Mouse (Mus musculus) thymus, postnatal 25 days (tissue): ENCODE results near the gene Rhebl1.
"Not testable (repeated sequence)": the region's sequence is repeated elsewhere in the genome, so short reads cannot be mapped to it uniquely, and the experiment has no call there.

Experiments used
- DNase-seq: peaks from one replicate; pipeline ENCODE4 v3.0.0; 2022

Rhebl1 gene

DNA sequence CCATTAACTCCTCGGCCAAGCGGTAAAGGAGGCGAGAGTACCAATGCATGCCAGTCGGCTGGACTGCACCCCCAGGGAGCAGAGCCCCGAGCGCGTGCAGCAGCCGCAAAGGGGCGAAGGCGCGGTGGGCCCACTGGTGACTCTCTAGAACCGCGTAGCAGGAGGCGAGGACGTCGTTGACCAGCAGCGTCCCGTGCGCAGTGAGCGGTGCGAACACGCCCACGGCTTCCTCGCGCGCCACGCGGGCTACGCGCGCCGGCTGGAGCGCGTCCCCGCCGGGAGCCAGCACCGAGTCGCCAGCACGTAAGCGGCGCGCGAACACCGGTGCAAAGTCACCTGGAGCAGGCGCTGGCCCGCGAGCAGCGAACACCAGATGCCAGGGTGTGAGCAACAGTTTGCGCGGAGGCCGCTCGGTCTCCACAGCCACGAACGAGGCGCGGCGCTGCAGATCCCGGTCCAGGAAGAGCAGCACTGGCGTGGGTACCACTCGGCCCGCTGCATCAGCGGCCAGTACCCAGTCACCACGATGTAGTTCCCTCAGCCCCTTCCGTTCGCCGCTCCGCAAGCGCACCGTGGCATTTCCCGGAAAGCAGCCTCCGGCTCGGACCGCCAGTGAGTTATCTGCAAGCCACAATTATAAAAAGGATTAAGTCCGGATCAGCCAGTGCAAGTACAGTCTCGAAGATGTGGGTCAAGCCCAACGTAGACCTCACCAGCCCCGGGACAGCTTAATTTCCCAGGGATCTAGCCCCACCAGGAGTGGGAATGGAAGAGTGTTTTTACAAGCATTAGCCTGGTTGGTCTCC, at the start of gene Rhebl1:
Rhebl1 (minus strand) TSS at position 601 of the 806 bp plus-strand sequence.
- DNase-seq = peak; percentile 20

GRCm38 (mm10) chr15:98943133-98943532, 48.8 kb upstream of the Rhebl1 start:
- no peak for DNase-seq

- no peak for DNase-seq
Observed at GRCm38 (mm10) chr15:98942081-98942480, 47.7 kb upstream of the Rhebl1 start.

DNA sequence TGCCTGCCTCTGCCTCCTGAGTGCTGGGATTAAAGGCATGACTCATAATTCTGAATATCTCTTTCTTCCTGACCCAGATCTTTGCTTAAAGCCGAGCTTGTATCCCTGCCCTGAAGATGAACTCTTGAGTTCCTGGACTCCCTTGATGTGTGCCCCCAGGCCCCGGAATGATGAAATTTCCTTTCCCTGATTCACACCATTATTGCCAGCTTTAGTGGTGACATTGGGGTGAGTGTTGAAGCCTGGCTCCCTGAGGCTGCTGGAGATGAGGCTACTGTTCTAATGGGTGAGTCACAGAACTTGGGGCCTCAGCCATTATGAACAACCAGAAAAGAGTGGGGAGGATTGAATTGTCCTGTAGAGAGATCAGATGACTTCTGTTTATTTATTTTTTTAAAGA, 47.2 kb upstream of the Rhebl1 start:
- no peak for DNase-seq

DNA sequence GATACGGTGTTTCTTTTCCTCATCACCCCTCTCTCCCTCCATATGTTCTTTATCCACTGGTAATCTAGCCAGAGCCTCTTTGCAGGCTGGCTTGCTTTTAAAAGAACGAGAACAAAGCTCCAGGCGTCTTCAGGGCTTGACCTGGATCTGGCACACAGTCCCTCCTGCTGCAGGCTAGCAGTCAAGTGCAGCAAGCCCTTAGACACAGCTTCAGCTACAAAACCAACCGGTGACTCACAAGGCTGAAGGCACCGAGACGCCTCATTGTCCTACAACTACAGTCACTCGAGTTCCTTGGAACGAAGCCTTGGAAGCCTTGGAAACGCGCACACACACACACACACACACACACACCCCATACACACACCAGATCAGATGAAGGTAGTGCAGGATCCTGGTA, 46.5 kb upstream of the Rhebl1 start:
- no peak for DNase-seq

DNA sequence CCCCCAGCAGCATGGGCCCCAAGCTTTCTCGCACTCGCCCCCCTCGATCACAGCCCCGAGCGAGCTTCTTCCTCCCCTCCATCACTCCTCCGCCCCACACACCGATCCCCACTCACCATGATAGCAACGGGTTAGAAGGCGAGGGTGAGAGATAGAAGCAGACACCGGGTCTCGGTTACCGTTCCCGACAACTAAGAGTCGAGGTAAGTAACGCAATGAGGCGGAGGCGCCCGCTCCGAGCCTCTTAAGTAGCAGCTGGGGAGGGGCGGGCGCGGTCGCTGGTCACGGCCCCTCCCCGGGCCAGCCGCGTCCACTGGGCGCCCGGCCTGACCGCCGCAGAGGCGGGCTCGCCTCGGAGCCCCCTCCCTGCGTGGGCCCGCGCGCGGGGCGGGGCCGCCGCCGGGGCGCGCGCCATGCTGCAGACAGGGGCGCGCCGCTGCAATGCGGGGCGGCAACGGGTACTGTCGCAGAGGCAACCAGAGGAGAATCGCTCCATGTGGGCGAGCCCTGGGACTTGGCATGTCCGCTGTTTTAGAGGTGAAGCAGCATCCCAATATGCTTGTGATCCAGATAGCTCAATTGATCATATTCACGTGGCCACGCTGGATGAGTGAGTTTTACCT, 40.0 kb upstream of the Rhebl1 start, which contains the start of gene Tuba1b:
Tuba1b (minus strand) TSS at position 349 of the 623 bp plus-strand sequence.
- DNase-seq = peak; percentile 90

DNA sequence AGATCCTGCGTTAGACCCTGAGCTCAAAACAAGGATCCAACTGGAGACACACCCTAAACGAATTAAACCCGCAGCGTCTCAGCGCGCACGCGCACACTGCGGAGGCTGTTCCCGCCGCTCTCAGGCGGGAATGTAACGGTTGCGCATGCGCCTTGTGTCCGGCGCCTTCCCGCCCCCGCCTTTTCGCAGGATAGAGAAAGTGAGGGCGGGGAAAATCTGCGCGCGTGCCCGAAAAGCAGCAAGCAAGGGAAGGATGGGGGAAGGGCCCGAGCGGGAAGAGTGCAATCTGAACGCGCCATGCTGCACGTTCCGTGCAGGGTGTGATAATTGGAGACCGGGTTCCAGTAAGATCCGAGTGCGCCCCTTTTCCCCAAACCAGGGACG, 39.5 kb upstream of the Rhebl1 start:
- peak; percentile 95 for DNase-seq

DNA sequence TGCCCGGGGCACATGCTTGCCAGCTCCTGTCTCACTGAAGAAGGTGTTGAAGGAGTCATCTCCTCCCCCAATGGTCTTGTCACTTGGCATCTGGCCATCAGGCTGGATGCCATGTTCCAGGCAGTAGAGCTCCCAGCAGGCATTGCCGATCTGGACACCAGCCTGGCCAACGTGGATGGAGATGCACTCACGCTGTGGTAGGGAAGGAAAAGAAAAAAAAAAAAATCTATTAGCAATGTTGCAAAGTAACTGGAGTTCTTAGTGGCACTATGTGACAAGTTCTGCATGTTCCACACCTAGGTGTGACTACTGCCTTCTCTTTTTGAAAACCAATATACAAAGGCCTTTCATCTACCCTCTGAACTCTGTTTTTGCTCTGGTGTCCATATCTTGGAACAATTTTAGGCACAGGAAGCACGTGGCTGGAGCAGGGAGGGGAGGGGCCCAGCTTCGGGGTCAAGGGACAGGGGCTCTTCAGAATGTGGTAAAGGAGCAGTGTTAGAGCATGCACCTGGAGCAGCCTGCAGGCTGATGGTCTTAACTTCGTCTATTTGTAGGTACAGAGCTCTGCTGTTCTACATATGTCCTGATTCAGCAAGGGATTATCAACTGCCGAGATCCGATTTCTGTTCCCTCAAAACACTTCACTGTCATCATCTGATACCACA, 38.8 kb upstream of the Rhebl1 start:
- DNase-seq = peak; percentile 44

DNA sequence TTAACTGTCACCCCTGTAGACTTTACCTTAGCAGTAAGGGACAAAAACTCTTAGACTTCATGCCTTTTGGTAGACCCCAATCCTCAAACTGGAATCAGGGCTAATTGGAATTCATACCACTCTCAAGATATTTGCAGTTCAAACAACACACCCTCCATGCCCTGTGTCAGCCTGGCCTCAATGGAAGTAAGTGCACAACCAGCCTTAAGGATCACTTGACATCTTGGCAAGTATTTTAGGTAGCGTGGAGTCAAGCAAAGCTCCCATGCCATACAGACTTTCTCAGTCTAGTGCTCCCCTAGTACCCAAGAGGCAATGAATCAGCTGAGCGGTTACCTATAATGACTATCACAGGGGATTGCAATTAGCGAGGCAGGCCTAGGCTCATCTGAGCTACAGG, 36.7 kb upstream of the Rhebl1 start:
- DNase-seq = no peak

GRCm38 (mm10) chr15:98930017-98930734, 35.8 kb upstream of the Rhebl1 start:
- DNase-seq = no peak

DNA sequence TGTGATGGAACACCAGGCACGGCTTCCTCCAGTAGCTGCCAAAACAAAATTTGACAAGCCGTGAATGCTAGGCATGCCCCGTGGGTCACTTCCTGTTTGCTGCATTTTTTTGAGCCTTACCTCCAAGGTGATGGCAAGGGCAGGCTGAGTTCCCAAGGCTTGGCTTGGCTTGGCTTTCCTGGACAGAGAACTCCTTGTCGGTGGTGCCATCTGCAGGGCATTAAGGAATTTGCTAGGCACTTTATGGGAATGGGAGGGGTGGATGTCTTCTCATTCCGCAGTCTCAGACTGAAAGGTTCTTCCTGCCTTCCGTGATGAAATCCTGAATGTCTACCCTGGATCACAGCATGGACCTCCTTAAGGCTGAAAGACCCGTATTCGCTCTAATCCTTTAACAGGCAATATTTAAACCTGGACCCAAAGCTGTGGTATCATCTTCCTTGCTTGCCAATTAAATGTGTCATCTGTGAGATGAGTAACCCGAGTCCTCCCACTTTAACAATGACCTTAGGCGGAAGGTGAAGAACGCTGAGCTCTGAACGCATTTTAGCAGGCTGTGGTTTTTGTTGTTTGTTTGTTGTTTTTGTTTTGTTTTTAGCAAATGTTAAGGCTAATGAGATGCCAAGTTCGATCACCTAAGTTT, 34.4 kb upstream of the Rhebl1 start:
- peak; percentile 25 for DNase-seq

- no peak for DNase-seq
Observed at GRCm38 (mm10) chr15:98927566-98927965, 33.2 kb upstream of the Rhebl1 start.

- no peak for DNase-seq
Observed at GRCm38 (mm10) chr15:98924682-98925081, 30.3 kb upstream of the Rhebl1 start.

GRCm38 (mm10) chr15:98923031-98923537, 28.7 kb upstream of the Rhebl1 start:
- no peak for DNase-seq

GRCm38 (mm10) chr15:98922581-98922980, 28.2 kb upstream of the Rhebl1 start:
- DNase-seq = no peak

DNA sequence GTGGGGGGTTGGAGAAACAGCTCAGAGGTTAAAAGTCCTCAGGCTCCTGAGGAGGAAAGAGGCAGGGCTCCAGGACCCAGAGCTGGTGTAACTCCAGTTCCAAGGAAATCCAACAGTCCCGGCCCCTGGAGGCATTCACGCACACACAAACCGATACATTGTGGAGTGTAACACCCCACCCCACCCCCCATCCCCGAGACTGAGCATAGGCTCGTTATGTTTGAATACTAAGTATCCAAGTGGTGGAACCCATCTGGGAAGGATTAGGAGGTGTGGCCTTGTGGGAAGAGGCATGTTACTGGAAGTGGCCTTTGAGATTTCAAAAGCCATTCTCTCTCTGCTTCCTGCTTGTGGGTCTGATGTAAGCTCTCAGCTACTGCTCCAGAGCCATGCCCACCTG, 27.2 kb upstream of the Rhebl1 start:
- no peak for DNase-seq

- DNase-seq = not testable (repeated sequence)
Observed at GRCm38 (mm10) chr15:98918499-98918895, 24.2 kb upstream of the Rhebl1 start.

GRCm38 (mm10) chr15:98917538-98918498, 23.5 kb upstream of the Rhebl1 start, which contains the start of gene Lmbr1l:
Lmbr1l (minus strand) TSS chr15:98918231.
- peak; percentile 99 for DNase-seq

DNA sequence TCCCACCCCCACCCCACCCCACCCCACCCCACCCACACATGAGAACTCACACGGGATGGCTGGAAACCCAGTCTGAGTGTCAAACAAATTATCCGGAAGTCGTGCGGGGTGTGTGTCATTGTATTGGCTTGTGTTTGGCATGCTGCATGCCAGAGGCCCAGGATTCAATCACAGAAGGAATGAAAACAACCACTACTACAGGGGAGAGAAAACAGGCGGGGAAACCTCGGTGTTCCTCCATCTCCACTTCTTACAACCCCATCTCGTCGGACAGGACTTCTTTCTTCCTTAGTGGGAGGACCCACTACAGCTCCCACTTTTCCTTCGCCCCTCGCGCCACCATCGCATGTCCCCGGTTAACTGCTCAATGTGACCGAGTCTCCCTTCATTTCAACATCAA, 22.8 kb upstream of the Rhebl1 start:
- DNase-seq = no peak

DNA sequence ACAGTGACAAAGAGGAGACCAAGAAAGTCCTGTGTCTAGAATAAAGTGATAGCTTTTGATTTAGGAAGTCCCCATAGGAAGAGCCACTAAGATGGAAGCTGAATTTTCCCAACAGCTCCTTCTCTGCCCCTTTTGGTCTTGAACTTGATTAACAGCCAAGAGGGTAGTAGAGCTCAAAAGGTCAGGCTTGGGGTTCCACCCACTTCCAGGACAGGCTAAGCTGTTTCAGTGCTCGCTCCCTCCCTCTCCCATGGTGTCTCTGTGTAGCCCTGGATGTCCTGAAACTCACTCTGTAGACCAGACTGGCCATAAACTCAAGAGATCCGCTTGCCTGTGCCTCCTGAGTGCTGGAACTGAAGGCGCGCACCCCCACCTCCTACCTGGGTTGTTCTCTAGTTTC, 21.7 kb upstream of the Rhebl1 start:
- DNase-seq = no peak

- no peak for DNase-seq
Observed at GRCm38 (mm10) chr15:98914903-98915302, 20.6 kb upstream of the Rhebl1 start.
